Mouse (Mus musculus) heart, embryonic 11.5 days (tissue): ENCODE measurements around the gene Atxn1. TPM values are rescaled to one million over a fixed set of nuclear protein-coding genes. Genes with fewer than 3 reads are reported as not detected.
A peak's percentile ranks its signal among the peaks of the same experiment; 100 is the strongest.

Experiments
- ATAC-seq: fragments of 200-750 bp; cut with Nextera tagmentation; replicated peaks from 2 replicates; pipeline ENCODE4 v1.8.0; 2017; ENCODE audit warnings: moderate library complexity; ENCODE audit not compliant: insufficient number of reproducible peaks, low FRiP score, low TSS enrichment
- H3K27ac ChIP-seq: fragments of 300-500 bp; sonication (generic); 2 replicates; pipeline ENCODE4 v1.5.1; 2014; ENCODE audit warnings: mild to moderate bottlenecking, low read depth, low read length
- H3K27me3 ChIP-seq: fragments of 300-500 bp; sonication (generic); 2 replicates; pipeline ENCODE4 v1.6.1; 2014; ENCODE audit warnings: mild to moderate bottlenecking, low read length, mixed read lengths; ENCODE audit not compliant: control insufficient read depth, insufficient read depth
- H3K36me3 ChIP-seq: fragments of 300-500 bp; sonication (generic); 2 replicates; pipeline ENCODE4 v1.6.1; 2014; ENCODE audit warnings: mild to moderate bottlenecking, low read length, moderate library complexity, mixed read lengths; ENCODE audit not compliant: control insufficient read depth, insufficient read depth
- H3K4me1 ChIP-seq: fragments of 300-500 bp; sonication (generic); 2 replicates; pipeline ENCODE4 v1.6.1; 2014; ENCODE audit warnings: low read length; ENCODE audit not compliant: control insufficient read depth, insufficient read depth
- H3K4me2 ChIP-seq: fragments of 300-500 bp; sonication (generic); 2 replicates; pipeline ENCODE4 v1.6.1; 2014; ENCODE audit warnings: mild to moderate bottlenecking, moderate library complexity
- H3K4me3 ChIP-seq: fragments of 300-500 bp; sonication (generic); 2 replicates; pipeline ENCODE4 v1.5.1; 2014; ENCODE audit warnings: low read depth, low read length
- H3K9ac ChIP-seq: fragments of 300-500 bp; sonication (generic); 2 replicates; pipeline ENCODE4 v1.6.1; 2014; ENCODE audit warnings: mild to moderate bottlenecking, low read depth, low read length, moderate library complexity
- H3K9me3 ChIP-seq: fragments of 300-500 bp; sonication (generic); replicated peaks from 2 replicates; pipeline ENCODE4 v1.6.1; 2016; ENCODE audit warnings: low read length; ENCODE audit not compliant: control insufficient read depth
- WGBS: fragments of 180-500 bp; shearing (Covaris S2); extraction: QIAGEN DNeasy Blood & Tissue Kit; methylation state at CpG from one replicate; pipeline ENCODE4 v1.1.7; 2014; ENCODE audit not compliant: insufficient replicate concordance; 5-methylcytosine and 5-hydroxymethylcytosine counted together
- polyA plus RNA-seq: library from polyadenylated mRNA; unstranded; fragments of >200 nt; fragmentation: Nextera tagmentation; extraction: Ambion mirVana; gene quantifications from 2 replicates; pipeline ENCODE4 v1.2.1, GENCODE M21; 2014

The Atxn1 gene
- polyA plus RNA-seq, 1 experiment from 2014 or later = 6.4 TPM

- Histone ChIP-seq H3K4me3 (no peak overlapping the region), H3K27ac (no peak overlapping the region), H3K9ac (no peak overlapping the region), H3K36me3 (no peaks in the 10 kb centered on the region; the same call in 1 of the 2 replicates), H3K27me3 (no peaks in the 10 kb centered on the region), H3K4me2 (no peak overlapping the region), H3K9me3 (no peaks in the 10 kb centered on the region), H3K4me1 (no peaks in the 10 kb centered on the region)
- WGBS = 82% methylated on average over 6 of the region's 6 CpGs
- ATAC-seq = no peak
Observed at GRCm38 (mm10) chr13:45875686-45876367, 89.0 kb downstream of the Atxn1 start.

- no peak overlapping the region for H3K9ac ChIP-seq
Observed at GRCm38 (mm10) chr13:45874196-45874595, 90.6 kb downstream of the Atxn1 start.

DNA sequence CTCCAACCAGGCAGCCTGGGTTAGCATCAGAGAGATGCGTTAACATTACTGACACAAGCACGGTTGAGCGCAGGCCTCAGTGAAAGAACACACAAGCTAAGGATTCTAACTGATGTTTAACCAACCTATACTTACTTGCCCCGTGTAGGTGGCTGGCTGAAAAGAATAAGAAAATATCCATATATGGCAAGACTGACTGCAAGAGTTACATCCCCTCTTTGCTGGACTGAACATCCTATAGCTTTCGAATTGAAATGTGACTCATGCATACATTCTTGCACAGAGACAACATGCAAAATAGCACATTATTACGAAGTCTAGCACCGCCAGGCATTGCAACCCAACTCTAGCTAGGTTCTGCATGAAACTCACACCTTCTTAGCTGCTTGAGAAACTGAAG is 91.8 kb downstream of the Atxn1 start:
- H3K36me3 ChIP-seq = no peaks in the 10 kb centered on the region; the same call in 1 of the 2 replicates
- no peaks in the 10 kb centered on the region for H3K4me1 ChIP-seq
- H3K9me3 ChIP-seq = no peaks in the 10 kb centered on the region
- no peak overlapping the region for H3K9ac ChIP-seq
- ATAC-seq = no peak
- no peaks in the 10 kb centered on the region for H3K27me3 ChIP-seq
- no peak overlapping the region for H3K27ac ChIP-seq
- no peak overlapping the region for H3K4me2 ChIP-seq
- 94% methylated on average over 7 of the region's 7 CpGs for WGBS
- H3K4me3 ChIP-seq = no peak overlapping the region

More at GRCm38 (mm10) chr13:45874196-45874595, 90.6 kb downstream of the Atxn1 start:
- H3K4me3 ChIP-seq = no peak overlapping the region
- H3K27ac ChIP-seq = no peak overlapping the region
- no peaks in the 10 kb centered on the region for H3K9me3 ChIP-seq
- H3K36me3 ChIP-seq = no peaks in the 10 kb centered on the region; the same call in 1 of the 2 replicates
- 88% methylated on average over 4 of the region's 4 CpGs for WGBS
- no peak for ATAC-seq
- no peak overlapping the region for H3K4me2 ChIP-seq
- no peaks in the 10 kb centered on the region for H3K4me1 ChIP-seq
- H3K27me3 ChIP-seq = no peaks in the 10 kb centered on the region

DNA sequence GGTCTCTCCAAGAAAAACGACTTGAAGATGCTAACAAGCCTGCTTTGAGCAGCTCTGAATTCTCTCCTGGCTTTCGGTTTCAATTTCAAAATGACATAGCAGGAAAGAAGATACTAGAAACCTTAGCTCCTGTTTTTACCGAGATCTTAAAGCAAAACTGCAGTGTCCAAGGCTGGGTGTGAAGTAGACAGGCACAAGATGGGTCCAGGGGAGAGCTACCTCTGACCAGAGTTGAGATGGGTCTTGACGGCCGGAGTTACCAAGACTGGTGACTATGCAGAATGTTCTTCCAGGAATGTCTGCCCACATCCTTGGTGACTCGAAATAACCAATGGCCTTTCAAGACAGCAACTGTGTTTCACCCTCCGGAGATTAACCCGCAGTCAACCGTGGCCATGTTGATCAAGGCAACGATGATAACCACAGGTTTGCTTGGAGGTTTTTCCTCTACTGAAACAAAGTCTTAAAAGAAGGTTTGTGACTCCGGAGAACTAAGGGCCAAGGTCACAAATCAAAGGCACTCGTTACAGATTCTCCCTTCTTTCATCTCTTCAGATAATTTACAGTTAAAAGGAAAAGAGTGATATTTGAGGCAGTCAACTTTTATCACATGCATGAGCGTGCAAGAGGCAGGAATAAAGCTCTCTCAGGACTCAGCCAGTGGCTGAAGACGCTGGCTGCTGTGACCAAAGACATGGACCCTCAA is 92.6 kb downstream of the Atxn1 start:
- no peaks in the 10 kb centered on the region; the same call in 1 of the 2 replicates for H3K36me3 ChIP-seq
- H3K4me3 ChIP-seq = no peak overlapping the region
- no peak overlapping the region for H3K9ac ChIP-seq
- 0 out of 2 replicates have a peak, but pooled peaks cover 4% of the 10 kb centered on the region for H3K4me1 ChIP-seq
- H3K9me3 ChIP-seq = no peaks in the 10 kb centered on the region
- WGBS = 72% methylated on average over 14 of the region's 14 CpGs
- no peaks in the 10 kb centered on the region for H3K27me3 ChIP-seq
- no peak overlapping the region for H3K27ac ChIP-seq
- H3K4me2 ChIP-seq = no peak overlapping the region
- no peak for ATAC-seq

DNA sequence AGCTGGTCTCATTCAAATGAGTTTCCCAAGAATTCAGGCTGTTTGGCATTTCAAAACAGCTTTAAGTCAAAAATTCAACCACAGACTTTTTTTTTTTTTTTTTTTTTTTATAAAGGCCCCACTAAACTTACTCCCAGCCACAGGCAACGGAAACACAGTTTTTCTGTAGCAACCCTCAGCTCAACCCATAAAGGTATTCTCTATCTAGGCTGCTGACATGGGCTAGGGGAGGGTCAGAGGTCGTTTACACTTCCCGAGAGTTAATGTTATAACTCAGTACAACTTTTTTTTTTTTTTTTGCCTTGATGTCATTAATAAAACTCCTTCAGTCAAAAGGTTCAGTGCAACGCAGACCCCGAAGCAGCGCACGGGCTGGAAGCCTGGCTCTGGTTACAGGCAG is 93.3 kb downstream of the Atxn1 start:
- Histone ChIP-seq H3K36me3 (no peaks in the 10 kb centered on the region; the same call in 1 of the 2 replicates), H3K4me1 (0 out of 2 replicates have a peak, but pooled peaks cover 5% of the 10 kb centered on the region), H3K9me3 (no peaks in the 10 kb centered on the region), H3K9ac (no peak overlapping the region), H3K27ac (no peak overlapping the region), H3K4me2 (no peak overlapping the region), H3K27me3 (no peaks in the 10 kb centered on the region), H3K4me3 (no peak overlapping the region)
- 70% methylated on average over 7 of the region's 7 CpGs for WGBS
- ATAC-seq = no peak

DNA sequence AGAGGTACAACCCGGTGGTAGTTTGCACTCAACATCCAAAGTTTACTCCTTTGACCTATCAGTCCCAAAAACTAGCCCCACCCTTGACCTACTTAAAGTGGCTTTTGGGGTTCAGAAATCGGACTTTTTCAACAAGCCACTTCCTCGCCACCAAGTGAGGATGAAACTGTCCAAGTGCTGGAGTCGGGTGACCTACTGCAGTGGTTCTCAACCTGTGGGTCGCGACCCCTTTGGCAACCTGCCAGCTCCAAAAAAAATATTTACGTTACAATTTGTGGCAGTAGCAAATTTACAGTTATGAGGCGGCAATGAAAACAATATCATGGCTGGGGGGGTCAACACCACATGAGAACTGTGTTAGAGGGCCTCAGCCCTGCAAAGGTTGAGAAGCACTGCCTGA is 95.9 kb downstream of the Atxn1 start:
- Histone ChIP-seq H3K4me3 (no peak overlapping the region), H3K4me1 (0 out of 2 replicates have a peak, but pooled peaks cover 5% of the 10 kb centered on the region), H3K4me2 (no peak overlapping the region), H3K36me3 (no peaks in the 10 kb centered on the region), H3K27ac (no peak overlapping the region), H3K9ac (no peak overlapping the region), H3K27me3 (no peaks in the 10 kb centered on the region), H3K9me3 (no peaks in the 10 kb centered on the region)
- no peak for ATAC-seq
- WGBS = 84% methylated on average over 8 of the region's 8 CpGs

GRCm38 (mm10) chr13:45867273-45867672 is 97.5 kb downstream of the Atxn1 start:
- no peak for ATAC-seq
- no peak overlapping the region for H3K4me3 ChIP-seq
- H3K4me1 ChIP-seq = 0 out of 2 replicates have a peak, but pooled peaks cover 5% of the 10 kb centered on the region
- no peaks in the 10 kb centered on the region for H3K36me3 ChIP-seq
- H3K4me2 ChIP-seq = no peak overlapping the region
- H3K9ac ChIP-seq = no peak overlapping the region
- no peaks in the 10 kb centered on the region for H3K27me3 ChIP-seq
- H3K27ac ChIP-seq = no peak overlapping the region
- H3K9me3 ChIP-seq = no peaks in the 10 kb centered on the region
- WGBS = 81% methylated on average over 14 of the region's 14 CpGs

DNA sequence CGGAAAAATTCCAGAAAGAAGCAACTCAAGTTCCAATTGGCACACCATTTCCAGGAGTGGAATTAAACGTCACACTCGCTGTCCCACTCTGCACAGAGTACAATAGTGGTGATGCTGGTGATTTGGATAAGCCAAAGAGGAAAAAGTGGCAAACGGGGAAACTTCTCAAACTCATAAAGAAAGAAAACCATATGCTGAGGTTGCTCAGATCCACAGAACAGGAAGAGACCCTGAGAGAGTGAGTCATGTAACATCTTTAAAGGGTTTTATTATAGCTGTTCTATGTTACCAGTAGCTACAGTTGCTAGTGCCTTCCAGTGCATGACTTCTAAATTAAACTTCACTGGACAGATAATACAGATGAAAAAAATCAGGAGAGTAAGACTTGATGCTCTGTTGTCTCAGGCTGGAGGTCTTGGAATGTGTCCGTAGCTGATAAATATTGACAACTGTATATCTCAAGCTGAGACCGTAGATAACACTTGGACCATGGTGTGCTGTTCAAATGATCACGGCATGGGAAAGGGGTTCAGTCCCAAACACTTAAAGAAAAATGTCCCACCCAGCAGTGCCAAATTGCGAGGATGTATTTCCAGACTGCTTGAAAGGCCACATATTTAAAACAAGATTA is 98.1 kb downstream of the Atxn1 start:
- ATAC-seq = peak; percentile 55; the same call in 1 of the 2 replicates
- no peak overlapping the region for H3K4me2 ChIP-seq
- WGBS = 76% methylated on average over 8 of the region's 8 CpGs

More for the DNA sequence above, 98.1 kb downstream of the Atxn1 start:
- Histone ChIP-seq H3K4me1 (0 out of 2 replicates have a peak, but pooled peaks cover 5% of the 10 kb centered on the region), H3K4me3 (no peak overlapping the region), H3K9ac (no peak overlapping the region), H3K36me3 (no peaks in the 10 kb centered on the region), H3K9me3 (no peaks in the 10 kb centered on the region), H3K27me3 (no peaks in the 10 kb centered on the region), H3K27ac (no peak overlapping the region)
